Mouse (Mus musculus) midbrain, embryonic 14.5 days (tissue): ENCODE measurements around the gene Ears2. TPM values are rescaled to one million over a fixed set of nuclear protein-coding genes. Genes with fewer than 3 reads are reported as not detected.

Experiments
- ATAC-seq: fragments of 200-750 bp; cut with Nextera tagmentation; 2 replicates; pipeline ENCODE4 v1.8.0; 2017; ENCODE audit warnings: moderate number of reproducible peaks, moderate library complexity; ENCODE audit not compliant: low FRiP score, low TSS enrichment
- DNase-seq: peaks from one replicate; pipeline ENCODE4 v3.0.0-alpha.2; 2015
- H3K27ac ChIP-seq: fragments of 300-500 bp; sonication (generic); replicated peaks from 2 replicates; pipeline ENCODE4 v1.5.1; 2014; ENCODE audit warnings: mild to moderate bottlenecking, low read depth, low read length, moderate library complexity
- H3K27me3 ChIP-seq: fragments of 300-500 bp; sonication (generic); 2 replicates; pipeline ENCODE4 v1.6.1; 2014; ENCODE audit warnings: low read length, control low read depth, mixed read lengths; ENCODE audit not compliant: control insufficient read depth, insufficient read depth
- H3K36me3 ChIP-seq: fragments of 300-500 bp; sonication (generic); 2 replicates; pipeline ENCODE4 v1.6.1; 2014; ENCODE audit warnings: low read length, control low read depth; ENCODE audit not compliant: control insufficient read depth, insufficient read depth
- H3K4me1 ChIP-seq: fragments of 300-500 bp; sonication (generic); 2 replicates; pipeline ENCODE4 v1.6.1; 2014; ENCODE audit warnings: mild to moderate bottlenecking, antibody characterized with exemption, low read length, control low read depth; ENCODE audit not compliant: control insufficient read depth, insufficient read depth
- H3K4me2 ChIP-seq: fragments of 300-500 bp; sonication (generic); 2 replicates; pipeline ENCODE4 v1.6.1; 2014; ENCODE audit warnings: mild to moderate bottlenecking, low read length, moderate library complexity
- H3K4me3 ChIP-seq: fragments of 300-500 bp; sonication (generic); replicated peaks from 2 replicates; pipeline ENCODE4 v1.5.1; 2014; ENCODE audit warnings: low read depth, low read length
- H3K9ac ChIP-seq: fragments of 300-500 bp; sonication (generic); replicated peaks from 2 replicates; pipeline ENCODE4 v1.6.1; 2014; ENCODE audit warnings: mild to moderate bottlenecking, low read length, moderate library complexity
- H3K9me3 ChIP-seq: fragments of 300-500 bp; sonication (generic); 2 replicates; pipeline ENCODE4 v1.6.1; 2016; ENCODE audit warnings: low read length, control low read depth, mixed read lengths; ENCODE audit not compliant: control insufficient read depth
- WGBS: fragments of 180-500 bp; shearing (Covaris S2); extraction: QIAGEN DNeasy Blood & Tissue Kit; methylation state at CpG from one replicate; pipeline ENCODE4 v1.1.7; 2014; 5-methylcytosine and 5-hydroxymethylcytosine counted together
- polyA plus RNA-seq: library from polyadenylated mRNA; unstranded; fragments of >200 nt; fragmentation: Nextera tagmentation; extraction: Ambion mirVana; gene quantifications from 2 replicates; pipeline ENCODE4 v1.2.1, GENCODE M21; 2014

Ears2 gene
- polyA plus RNA-seq, 1 experiment from 2014 or later, result 11.0 TPM

GRCm38 (mm10) chr7:122081071-122081470 lies 14.0 kb upstream of the Ears2 start:
- no peak overlapping the region for H3K4me3 ChIP-seq
- H3K36me3 ChIP-seq, result peaks cover 78% of the 10 kb centered on the region
- DNase-seq (no peak), ATAC-seq (no peak)
- no peak overlapping the region for H3K27ac ChIP-seq
- no peaks in the 10 kb centered on the region for H3K27me3 ChIP-seq
- no peaks in the 10 kb centered on the region for H3K9me3 ChIP-seq
- WGBS, result 94% methylated on average over 1 of the region's 1 CpGs
- no peak overlapping the region for H3K4me2 ChIP-seq
- H3K9ac ChIP-seq, result no peak overlapping the region
- no peaks in the 10 kb centered on the region for H3K4me1 ChIP-seq

- H3K36me3 ChIP-seq, result peaks cover 82% of the 10 kb centered on the region
- no peak overlapping the region for H3K4me3 ChIP-seq
- DNase-seq (no peak), ATAC-seq (no peak)
- no peak overlapping the region for H3K27ac ChIP-seq
- no peak overlapping the region for H3K4me2 ChIP-seq
- WGBS, result 96% methylated on average over 8 of the region's 8 CpGs
- no peaks in the 10 kb centered on the region for H3K27me3 ChIP-seq
- H3K9me3 ChIP-seq, result no peaks in the 10 kb centered on the region
- no peak overlapping the region for H3K9ac ChIP-seq
- no peaks in the 10 kb centered on the region for H3K4me1 ChIP-seq
Observed at GRCm38 (mm10) chr7:122079798-122080554, 12.9 kb upstream of the Ears2 start.

- Histone ChIP-seq H3K36me3 (peaks cover 93% of the 10 kb centered on the region), H3K9me3 (no peaks in the 10 kb centered on the region), H3K4me3 (no peak overlapping the region), H3K27me3 (no peaks in the 10 kb centered on the region), H3K4me1 (no peaks in the 10 kb centered on the region), H3K9ac (no peak overlapping the region), H3K4me2 (no peak overlapping the region), H3K27ac (no peak overlapping the region)
- no peak for ATAC-seq
- DNase-seq, result no peak
- WGBS, result 87% methylated on average over 3 of the region's 3 CpGs
Observed at GRCm38 (mm10) chr7:122074374-122074773, 7.3 kb upstream of the Ears2 start.

GRCm38 (mm10) chr7:122067517-122068381 lies 686 bp upstream of the Ears2 start:
- Histone ChIP-seq H3K4me2 (peak overlapping the region; percentile 85), H3K36me3 (peaks cover 38% of the 10 kb centered on the region), H3K4me3 (peak overlapping the region; percentile 100), H3K27ac (peak overlapping the region; percentile 95), H3K9me3 (no peaks in the 10 kb centered on the region), H3K9ac (peak overlapping the region; percentile 92), H3K4me1 (peaks cover 23% of the 10 kb centered on the region), H3K27me3 (no peaks in the 10 kb centered on the region)
- peak; percentile 35 for DNase-seq
- ATAC-seq, result peak; percentile 35
- 2% methylated on average over 58 of the region's 58 CpGs for WGBS

- DNase-seq, result no peak
- Histone ChIP-seq H3K4me2 (peak overlapping the region; percentile 85), H3K4me3 (peak overlapping the region; percentile 100), H3K9me3 (no peaks in the 10 kb centered on the region), H3K27ac (peak overlapping the region; percentile 95), H3K36me3 (peaks cover 26% of the 10 kb centered on the region), H3K27me3 (no peaks in the 10 kb centered on the region), H3K9ac (peak overlapping the region; percentile 92), H3K4me1 (peaks cover 23% of the 10 kb centered on the region)
- WGBS, result 22% methylated on average over 31 of the region's 31 CpGs
- no peak for ATAC-seq
Observed at GRCm38 (mm10) chr7:122066102-122066944, 740 bp downstream of the Ears2 start.

GRCm38 (mm10) chr7:122065656-122066055 lies 1.4 kb downstream of the Ears2 start:
- DNase-seq (no peak), ATAC-seq (no peak)
- Histone ChIP-seq H3K27ac (no peak overlapping the region), H3K4me2 (peak overlapping the region; percentile 85), H3K4me1 (peaks cover 23% of the 10 kb centered on the region), H3K4me3 (peak overlapping the region; percentile 100; the same call in 1 of the 2 replicates), H3K9ac (0 out of 2 replicates have a peak overlapping the region, but pooled peaks have one; percentile 14), H3K36me3 (peaks cover 20% of the 10 kb centered on the region), H3K9me3 (no peaks in the 10 kb centered on the region), H3K27me3 (no peaks in the 10 kb centered on the region)
- 74% methylated on average over 1 of the region's 1 CpGs for WGBS

- Histone ChIP-seq H3K36me3 (peaks cover 30% of the 10 kb centered on the region), H3K9ac (no peak overlapping the region), H3K4me3 (no peak overlapping the region), H3K9me3 (no peaks in the 10 kb centered on the region), H3K4me1 (no peaks in the 10 kb centered on the region), H3K27me3 (no peaks in the 10 kb centered on the region), H3K27ac (no peak overlapping the region), H3K4me2 (no peak overlapping the region)
- 92% methylated on average over 5 of the region's 5 CpGs for WGBS
- DNase-seq, result no peak
- ATAC-seq, result no peak
Observed at GRCm38 (mm10) chr7:122056633-122057032, 10.4 kb downstream of the Ears2 start.

GRCm38 (mm10) chr7:122050834-122051233 lies 16.2 kb downstream of the Ears2 start:
- peaks cover 32% of the 10 kb centered on the region for H3K36me3 ChIP-seq
- no peak for DNase-seq
- WGBS, result 88% methylated on average over 1 of the region's 1 CpGs

More at GRCm38 (mm10) chr7:122050834-122051233, 16.2 kb downstream of the Ears2 start:
- H3K4me1 ChIP-seq, result no peaks in the 10 kb centered on the region
- H3K4me2 ChIP-seq, result no peak overlapping the region
- no peak for ATAC-seq
- no peak overlapping the region for H3K4me3 ChIP-seq
- H3K9ac ChIP-seq, result no peak overlapping the region
- no peaks in the 10 kb centered on the region for H3K27me3 ChIP-seq
- H3K9me3 ChIP-seq, result no peaks in the 10 kb centered on the region
- H3K27ac ChIP-seq, result no peak overlapping the region
